Mouse (Mus musculus) lung, embryonic 16.5 days (tissue): ENCODE results near the gene Eri2. TPM values are rescaled to one million over a fixed set of nuclear protein-coding genes. Genes with fewer than 3 reads are reported as not detected.
"Not testable (repeated sequence)": the region's sequence is repeated elsewhere in the genome, so short reads cannot be mapped to it uniquely, and the experiment has no call there.

Experiments
- ATAC-seq: fragments of 200-750 bp; cut with Nextera tagmentation; 2 replicates; pipeline ENCODE4 v1.8.0; 2017; ENCODE audit warnings: low read depth, mild to moderate bottlenecking, moderate library complexity
- H3K27ac ChIP-seq: fragments of 300-500 bp; sonication (generic); 2 replicates; pipeline ENCODE4 v1.5.1; 2014; ENCODE audit warnings: mild to moderate bottlenecking, control low read depth, low read length
- H3K27me3 ChIP-seq: fragments of 300-500 bp; sonication (generic); 2 replicates; pipeline ENCODE4 v1.6.1; 2014; ENCODE audit warnings: low read depth, low read length, mixed read lengths; ENCODE audit not compliant: control insufficient read depth, insufficient read depth
- H3K36me3 ChIP-seq: fragments of 300-500 bp; sonication (generic); 2 replicates; pipeline ENCODE4 v1.6.1; 2014; ENCODE audit warnings: low read length; ENCODE audit not compliant: control insufficient read depth, insufficient read depth
- H3K4me1 ChIP-seq: fragments of 300-500 bp; sonication (generic); replicated peaks from 2 replicates; pipeline ENCODE4 v1.6.1; 2014; ENCODE audit warnings: low read length, mixed read lengths; ENCODE audit not compliant: control insufficient read depth, insufficient read depth
- H3K4me2 ChIP-seq: fragments of 300-500 bp; sonication (generic); 2 replicates; pipeline ENCODE4 v1.6.1; 2014; ENCODE audit warnings: low read depth, low read length, control low read depth
- H3K4me3 ChIP-seq: fragments of 300-500 bp; sonication (generic); 2 replicates; pipeline ENCODE4 v1.5.1; 2014; ENCODE audit warnings: mild to moderate bottlenecking, low read length, control low read depth
- H3K9ac ChIP-seq: fragments of 300-500 bp; sonication (generic); 2 replicates; pipeline ENCODE4 v1.6.1; 2014; ENCODE audit warnings: low read length, control low read depth
- H3K9me3 ChIP-seq: fragments of 300-500 bp; sonication (generic); 2 replicates; pipeline ENCODE4 v1.6.1; 2016; ENCODE audit warnings: low read length; ENCODE audit not compliant: control insufficient read depth
- WGBS: fragments of 180-500 bp; shearing (Covaris S2); extraction: QIAGEN DNeasy Blood & Tissue Kit; methylation state at CpG from one replicate; pipeline ENCODE4 v1.1.7; 2014; 5-methylcytosine and 5-hydroxymethylcytosine counted together
- polyA plus RNA-seq: library from polyadenylated mRNA; unstranded; fragments of >200 nt; fragmentation: Nextera tagmentation; extraction: Ambion mirVana; gene quantifications from 2 replicates; pipeline ENCODE4 v1.2.1, GENCODE M21; 2015

The Eri2 gene
- polyA plus RNA-seq, 1 experiment from 2014 or later: 29.5 TPM

DNA sequence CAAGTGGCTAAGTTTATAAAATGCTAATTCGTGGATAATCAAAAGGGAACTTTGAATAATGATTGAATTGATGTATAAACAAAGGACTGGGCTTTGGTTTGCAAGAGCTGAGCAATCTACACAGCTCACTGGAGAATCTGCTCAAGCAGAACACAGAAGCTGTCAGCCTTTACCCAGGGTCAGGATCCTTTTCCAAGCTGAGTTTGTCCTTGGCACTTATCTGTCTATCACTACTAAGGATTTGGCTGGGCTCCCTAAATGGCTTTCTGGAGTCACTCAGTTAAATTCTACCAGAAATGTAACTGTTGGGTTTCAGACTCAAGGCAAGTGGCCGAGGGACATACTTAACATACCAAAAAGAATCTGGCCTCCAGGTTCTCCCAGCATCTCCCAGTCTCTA lies 43.9 kb downstream of the Eri2 start:
- Histone ChIP-seq H3K4me3 (no peak overlapping the region), H3K27ac (no peak overlapping the region), H3K4me1 (no peaks in the 10 kb centered on the region), H3K4me2 (no peak overlapping the region), H3K9ac (no peak overlapping the region), H3K27me3 (no peaks in the 10 kb centered on the region), H3K36me3 (no peaks in the 10 kb centered on the region), H3K9me3 (no peaks in the 10 kb centered on the region)
- WGBS: 47% methylated on average over 2 of the region's 2 CpGs
- no peak for ATAC-seq

DNA sequence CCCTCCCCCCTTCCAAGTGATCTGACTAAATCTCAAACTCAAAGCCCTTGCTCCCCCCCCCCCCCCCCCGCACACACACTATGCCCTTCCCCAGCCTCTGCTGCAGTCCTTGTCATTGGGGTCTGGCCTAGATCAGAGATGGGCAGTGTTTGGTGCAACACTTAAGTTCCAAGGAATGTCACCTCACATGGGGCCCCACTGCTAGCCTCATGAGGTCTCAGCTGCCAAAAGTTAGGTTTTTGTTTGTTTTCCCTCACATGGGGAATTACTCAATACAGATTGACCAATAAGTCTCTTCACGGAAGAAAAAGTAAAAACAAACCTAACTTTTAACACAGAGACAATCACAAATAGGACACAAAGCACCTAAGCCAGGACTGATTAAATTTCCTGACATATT lies 45.1 kb downstream of the Eri2 start:
- Histone ChIP-seq H3K9me3 (no peaks in the 10 kb centered on the region), H3K36me3 (no peaks in the 10 kb centered on the region), H3K27ac (no peak overlapping the region), H3K4me3 (no peak overlapping the region), H3K4me2 (no peak overlapping the region), H3K4me1 (no peaks in the 10 kb centered on the region), H3K9ac (no peak overlapping the region), H3K27me3 (no peaks in the 10 kb centered on the region)
- WGBS: 66% methylated on average over 2 of the region's 2 CpGs
- ATAC-seq: no peak

DNA sequence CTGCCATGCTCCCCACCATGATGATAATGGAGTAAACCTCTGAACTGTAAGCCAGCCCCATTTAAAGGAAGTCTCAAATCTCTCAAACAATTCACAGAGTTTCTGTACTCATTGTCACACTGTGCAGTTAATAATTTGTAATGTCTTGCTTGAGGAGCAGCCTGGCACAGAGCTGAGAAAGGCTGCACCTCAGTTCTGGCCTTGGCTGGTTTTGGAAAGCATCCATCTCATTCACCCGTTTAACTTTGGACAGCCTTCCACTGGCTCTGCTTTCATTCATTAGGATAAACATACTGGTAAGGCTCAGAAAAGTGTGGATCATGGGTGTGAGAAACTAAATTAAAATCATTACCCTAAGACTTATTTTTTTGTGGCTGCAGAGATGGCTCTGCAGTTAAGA lies 48.0 kb downstream of the Eri2 start:
- H3K9ac ChIP-seq: no peak overlapping the region
- no peaks in the 10 kb centered on the region for H3K9me3 ChIP-seq
- 59% methylated on average over 1 of the region's 1 CpGs for WGBS
- no peak overlapping the region for H3K4me2 ChIP-seq
- H3K4me3 ChIP-seq: no peak overlapping the region
- no peak for ATAC-seq
- H3K27me3 ChIP-seq: no peaks in the 10 kb centered on the region
- H3K27ac ChIP-seq: no peak overlapping the region
- no peaks in the 10 kb centered on the region for H3K36me3 ChIP-seq
- no peaks in the 10 kb centered on the region for H3K4me1 ChIP-seq

DNA sequence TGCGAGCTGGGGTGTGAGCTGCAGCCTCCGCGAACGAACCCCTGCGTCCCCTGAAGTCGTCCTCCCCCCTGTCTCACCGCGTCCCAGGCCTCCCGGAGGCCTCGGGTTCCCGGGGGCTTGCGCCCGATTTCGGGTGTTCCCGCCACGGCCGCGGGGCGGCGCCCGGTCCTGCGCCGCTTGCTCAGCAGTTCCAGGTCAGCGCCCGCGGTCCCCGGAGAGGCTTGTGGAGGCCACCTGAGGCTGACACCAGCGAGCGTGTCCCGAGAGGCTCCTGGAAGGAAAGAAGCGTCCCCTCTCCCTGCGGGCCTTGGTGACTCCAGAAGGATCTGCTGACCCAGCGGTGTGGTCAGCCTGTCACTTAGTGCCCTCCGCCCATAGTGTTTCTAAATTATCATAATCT lies 49.5 kb downstream of the Eri2 start:
- peak overlapping the region; percentile 48 for H3K4me2 ChIP-seq
- H3K36me3 ChIP-seq: no peaks in the 10 kb centered on the region
- ATAC-seq: 0 out of 2 replicates have a peak, but pooled peaks have one; percentile 45
- no peaks in the 10 kb centered on the region for H3K27me3 ChIP-seq
- 7% methylated on average over 34 of the region's 34 CpGs for WGBS
- H3K9me3 ChIP-seq: no peaks in the 10 kb centered on the region
- H3K4me3 ChIP-seq: peak overlapping the region; percentile 20
- no peak overlapping the region for H3K27ac ChIP-seq
- no peaks in the 10 kb centered on the region for H3K4me1 ChIP-seq
- H3K9ac ChIP-seq: no peak overlapping the region; the same call in 1 of the 2 replicates

DNA sequence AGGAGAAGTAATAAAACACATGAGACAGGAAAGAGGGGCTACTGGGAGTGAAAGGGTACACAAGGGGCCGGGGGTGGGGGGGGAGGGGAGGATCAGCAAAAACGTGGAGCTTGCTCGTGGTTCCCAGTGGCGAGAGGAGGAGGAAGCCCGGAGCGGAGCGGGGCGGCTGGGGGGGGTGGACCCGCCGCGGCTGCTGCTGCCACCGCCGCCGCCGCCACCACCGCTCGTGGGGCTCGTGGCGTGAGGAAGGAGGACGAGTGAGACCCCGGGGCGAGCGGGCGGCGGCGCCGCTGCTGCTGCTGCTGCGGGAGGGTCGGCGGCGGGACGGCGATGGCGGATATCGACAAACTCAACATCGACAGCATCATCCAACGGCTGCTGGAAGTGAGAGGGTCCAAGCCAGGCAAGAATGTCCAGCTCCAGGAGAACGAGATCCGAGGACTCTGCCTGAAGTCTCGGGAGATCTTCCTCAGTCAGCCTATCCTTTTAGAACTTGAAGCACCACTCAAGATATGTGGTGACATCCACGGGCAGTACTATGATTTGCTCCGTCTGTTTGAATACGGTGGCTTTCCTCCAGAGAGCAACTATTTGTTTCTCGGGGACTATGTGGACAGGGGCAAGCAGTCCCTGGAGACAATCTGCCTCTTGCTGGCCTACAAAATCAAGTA lies 53.9 kb downstream of the Eri2 start:
- not testable (repeated sequence) for H3K27me3 ChIP-seq, H3K27ac ChIP-seq, H3K4me1 ChIP-seq, H3K9me3 ChIP-seq, H3K36me3 ChIP-seq
- Histone ChIP-seq H3K9ac (0 out of 2 replicates have a peak overlapping the region, but pooled peaks have one; percentile 43), H3K4me2 (peak overlapping the region; percentile 57), H3K4me3 (peak overlapping the region; percentile 42)
- 2% methylated on average over 22 of the region's 44 CpGs for WGBS
- ATAC-seq: peak; percentile 76

DNA sequence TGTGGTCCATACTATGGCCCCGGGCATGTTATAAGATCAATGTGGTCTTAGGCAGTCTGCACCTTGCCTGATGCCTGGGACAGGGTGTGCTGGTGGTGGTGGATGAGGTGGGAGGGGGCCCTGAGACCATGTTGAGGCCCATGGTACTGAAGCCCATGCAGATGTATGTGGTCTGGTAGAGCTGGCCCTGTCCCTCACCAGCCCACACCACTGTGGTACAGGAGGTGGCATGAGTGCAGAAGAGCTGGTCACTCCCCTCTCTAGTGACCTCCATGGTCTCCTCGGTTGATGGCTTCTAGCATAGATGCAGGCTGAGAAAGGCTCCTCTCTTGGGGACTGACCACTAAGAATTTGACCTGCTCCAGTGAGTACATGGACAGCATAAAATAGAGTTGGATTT lies 55.0 kb downstream of the Eri2 start:
- H3K4me2 ChIP-seq: no peak overlapping the region
- no peaks in the 10 kb centered on the region for H3K9me3 ChIP-seq
- H3K27ac ChIP-seq: no peak overlapping the region
- no peaks in the 10 kb centered on the region for H3K27me3 ChIP-seq
- H3K36me3 ChIP-seq: no peaks in the 10 kb centered on the region
- WGBS: 81% methylated on average over 2 of the region's 2 CpGs
- no peaks in the 10 kb centered on the region for H3K4me1 ChIP-seq
- H3K9ac ChIP-seq: no peak overlapping the region
- ATAC-seq: no peak
- no peak overlapping the region for H3K4me3 ChIP-seq

DNA sequence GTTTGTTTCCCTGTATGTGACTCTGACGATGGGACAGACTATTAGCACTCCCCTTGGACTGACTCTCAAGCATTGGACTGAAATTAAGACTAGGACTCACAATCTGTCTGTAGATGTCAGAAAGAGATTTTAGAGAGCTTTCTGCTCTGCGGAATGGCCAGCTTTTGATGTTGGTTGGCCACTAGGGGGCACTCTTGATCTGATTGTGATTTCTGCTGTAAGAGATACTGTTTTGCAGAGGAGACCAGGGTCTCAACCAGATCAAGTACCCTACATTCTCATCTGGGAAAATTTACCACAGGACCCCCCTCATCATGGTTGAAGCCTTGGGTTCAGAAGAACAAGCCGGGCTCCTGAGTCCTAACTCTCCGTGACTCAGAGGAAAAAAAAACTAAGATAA lies 62.6 kb downstream of the Eri2 start:
- WGBS: 73% methylated on average over 4 of the region's 4 CpGs
- not testable (repeated sequence) for H3K4me2 ChIP-seq

DNA sequence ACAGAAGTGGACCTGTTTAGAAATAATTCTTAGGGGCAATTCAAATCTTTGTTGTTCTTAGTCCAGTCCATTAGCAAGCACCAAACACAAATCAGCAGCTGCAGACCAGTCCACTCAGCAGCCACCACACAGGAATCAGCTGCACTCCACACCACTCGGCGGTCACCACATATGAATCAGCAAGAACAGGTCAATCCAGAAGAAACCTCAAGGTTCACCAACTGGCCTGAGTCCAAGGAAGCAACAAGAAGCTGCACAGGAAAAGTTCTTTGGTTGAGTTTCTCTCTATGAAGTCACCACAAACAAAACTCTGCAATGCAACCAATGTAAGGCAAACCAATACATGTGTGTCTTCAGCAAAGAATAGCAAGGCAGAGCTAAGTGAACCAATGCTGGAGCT lies 66.2 kb downstream of the Eri2 start:
- no peaks in the 10 kb centered on the region for H3K4me1 ChIP-seq
- H3K9me3 ChIP-seq: peaks cover 2% of the 10 kb centered on the region; the same call in 1 of the 2 replicates
- 72% methylated on average over 2 of the region's 2 CpGs for WGBS
- no peak overlapping the region for H3K4me2 ChIP-seq
- H3K36me3 ChIP-seq: no peaks in the 10 kb centered on the region
- no peak for ATAC-seq
- H3K27ac ChIP-seq: no peak overlapping the region
- no peak overlapping the region for H3K9ac ChIP-seq
- no peaks in the 10 kb centered on the region for H3K27me3 ChIP-seq
- H3K4me3 ChIP-seq: no peak overlapping the region

More for the DNA sequence above, 62.6 kb downstream of the Eri2 start:
- not testable (repeated sequence) for H3K27ac ChIP-seq, H3K4me1 ChIP-seq, H3K36me3 ChIP-seq, H3K9me3 ChIP-seq, H3K9ac ChIP-seq, ATAC-seq, H3K27me3 ChIP-seq, H3K4me3 ChIP-seq

DNA sequence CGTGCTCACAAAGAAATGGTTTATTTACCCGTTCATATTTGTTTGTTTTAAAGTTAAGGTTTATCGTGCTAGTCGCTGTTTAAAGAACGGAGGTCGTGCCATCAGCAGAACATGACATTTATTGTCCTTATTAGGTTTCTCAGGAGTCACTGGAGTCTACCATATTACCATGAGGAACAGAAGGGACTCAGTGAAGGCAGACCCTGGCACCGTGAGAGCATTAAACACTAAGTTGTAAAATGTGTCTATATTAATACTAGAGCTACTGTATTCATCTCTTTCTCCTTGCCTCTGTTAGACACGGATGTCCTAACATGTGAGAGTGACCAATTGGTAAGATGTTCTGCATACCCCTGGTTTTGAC lies 72.9 kb downstream of the Eri2 start:
- Histone ChIP-seq H3K4me1 (peaks cover 5% of the 10 kb centered on the region; the same call in 1 of the 2 replicates), H3K9me3 (no peaks in the 10 kb centered on the region), H3K4me3 (peak overlapping the region; percentile 97), H3K27ac (peak overlapping the region; percentile 22; the same call in 1 of the 2 replicates), H3K9ac (peak overlapping the region; percentile 94), H3K27me3 (no peaks in the 10 kb centered on the region; the same call in 1 of the 2 replicates), H3K36me3 (peaks cover 20% of the 10 kb centered on the region), H3K4me2 (peak overlapping the region; percentile 91)
- 9% methylated on average over 8 of the region's 8 CpGs for WGBS
- ATAC-seq: peak; percentile 44
